Mouse (Mus musculus): ENCODE data around the gene Myo5c. TPM values are rescaled to one million over a fixed set of nuclear protein-coding genes. Genes with fewer than 3 reads are reported as not detected.

Gene Myo5c
- total RNA-seq (2021), result 10 to 100 TPM in 1 of 2 experiments, 1 to 10 TPM in 1; 9.2 to 11.9 TPM
- long read RNA-seq, experiment 1, partial matches to known transcripts, result 5 of 6 reads
- long read RNA-seq, experiment 1, other reads (novel, unspliced or antisense), result 1 of 6 reads
- long read RNA-seq, experiment 2, partial matches to known transcripts, result 1 of 2 reads
- long read RNA-seq, experiment 2, other reads (novel, unspliced or antisense), result 1 of 2 reads

- peak; percentile 59 for DNase-seq
Observed at GRCm38 (mm10) chr9:75231841-75232746, at the start of gene Myo5c. Gene Myo5c (plus strand): TSS chr9:75232020.

DNA sequence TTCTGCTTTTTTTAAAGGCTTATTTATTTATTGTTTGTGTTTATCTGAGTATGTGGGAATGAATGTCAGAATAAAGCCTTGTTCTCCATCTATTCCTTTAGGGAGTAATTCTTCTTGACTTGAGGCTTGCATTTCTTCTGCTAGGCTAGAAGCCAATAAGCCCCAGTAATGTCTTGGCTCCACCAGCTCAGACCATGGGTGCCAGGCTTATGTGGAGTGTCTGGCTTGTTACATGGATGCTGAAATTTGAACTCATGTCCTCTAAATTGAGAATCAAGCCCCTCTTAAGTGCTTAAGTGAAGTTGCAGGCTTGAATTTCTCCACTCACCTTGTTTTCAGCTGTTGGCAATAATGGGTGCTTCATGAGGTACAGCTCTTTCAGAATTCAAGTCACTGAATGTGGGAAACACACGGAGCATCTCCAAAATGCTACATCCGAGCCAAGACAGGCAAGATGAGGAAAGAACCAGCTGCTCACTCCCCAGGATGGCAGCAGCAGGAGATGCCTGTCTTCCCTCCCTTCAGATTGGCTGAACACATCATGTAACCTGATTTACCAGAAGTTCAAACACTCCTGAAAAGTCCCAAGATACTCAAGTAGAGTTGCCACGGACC, 44.1 kb upstream of the Myo5c start:
- no peak for DNase-seq

DNA sequence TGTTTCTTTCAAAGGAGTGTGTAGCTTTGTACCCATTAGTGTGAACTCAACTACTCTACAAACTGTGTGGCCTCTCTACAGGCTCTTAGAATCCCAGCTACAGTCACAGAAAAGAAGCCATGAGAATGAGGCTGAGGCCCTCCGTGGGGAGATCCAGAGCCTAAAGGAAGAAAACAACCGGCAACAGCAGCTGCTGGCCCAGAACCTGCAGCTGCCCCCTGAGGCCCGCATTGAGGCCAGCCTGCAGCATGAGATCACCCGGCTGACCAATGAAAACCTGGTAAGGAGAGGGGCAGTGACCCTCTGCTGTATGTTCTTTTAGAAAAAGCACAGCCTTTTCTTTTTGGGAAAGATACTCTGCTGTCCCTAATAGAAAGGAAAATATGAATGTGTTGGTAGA, 38.0 kb upstream of the Myo5c start:
- DNase-seq, result peak; percentile 24

GRCm38 (mm10) chr9:75196335-75196734, 35.5 kb upstream of the Myo5c start:
- no peak for DNase-seq

GRCm38 (mm10) chr9:75197297-75197696, 34.5 kb upstream of the Myo5c start:
- no peak for DNase-seq

DNA sequence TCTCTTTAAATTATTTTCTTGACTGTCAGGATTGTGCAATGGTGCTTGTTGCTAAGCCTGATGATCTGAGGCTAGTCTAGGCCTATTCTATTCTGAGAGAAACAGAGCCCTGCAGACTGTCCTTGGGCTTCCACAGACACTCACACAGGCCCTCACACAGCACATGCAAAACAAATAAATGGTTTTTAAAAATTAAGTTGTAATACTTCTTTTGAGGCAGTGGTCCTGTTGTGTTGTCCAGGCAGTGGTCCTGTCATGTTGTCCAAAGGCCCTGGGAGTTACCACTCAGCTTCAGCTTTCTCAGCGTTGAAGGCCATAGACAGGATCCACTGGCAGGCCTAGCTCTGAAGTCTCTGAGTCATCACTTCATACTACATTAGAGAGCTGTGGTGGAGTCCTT, 30.3 kb upstream of the Myo5c start:
- no peak for DNase-seq

DNA sequence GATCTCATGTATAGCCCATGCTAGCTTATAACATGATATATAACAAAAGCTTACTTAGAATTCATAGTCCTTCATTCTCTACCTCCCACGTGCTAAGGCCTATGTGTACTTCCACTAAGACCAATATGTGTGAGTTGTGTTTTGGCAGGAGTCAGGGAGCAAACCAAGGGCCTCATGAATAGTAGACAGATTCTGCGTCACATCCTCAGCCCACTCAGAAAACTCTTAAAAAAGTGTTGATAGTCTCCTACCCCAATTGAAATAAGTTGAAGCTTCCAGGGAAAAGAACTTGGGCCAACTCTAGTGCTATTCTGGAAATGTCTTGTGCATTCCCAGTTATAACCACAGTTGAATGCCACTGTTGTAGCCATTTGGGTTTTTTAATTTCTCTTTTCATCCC, 29.8 kb upstream of the Myo5c start:
- no peak for DNase-seq

- DNase-seq, result no peak
Observed at GRCm38 (mm10) chr9:75209246-75209645, 22.6 kb upstream of the Myo5c start.

GRCm38 (mm10) chr9:75210269-75210668, 21.6 kb upstream of the Myo5c start:
- DNase-seq, result no peak

GRCm38 (mm10) chr9:75214743-75215413, 16.9 kb upstream of the Myo5c start:
- no peak for DNase-seq

- no peak for DNase-seq
Observed at GRCm38 (mm10) chr9:75219942-75220341, 11.9 kb upstream of the Myo5c start.

DNA sequence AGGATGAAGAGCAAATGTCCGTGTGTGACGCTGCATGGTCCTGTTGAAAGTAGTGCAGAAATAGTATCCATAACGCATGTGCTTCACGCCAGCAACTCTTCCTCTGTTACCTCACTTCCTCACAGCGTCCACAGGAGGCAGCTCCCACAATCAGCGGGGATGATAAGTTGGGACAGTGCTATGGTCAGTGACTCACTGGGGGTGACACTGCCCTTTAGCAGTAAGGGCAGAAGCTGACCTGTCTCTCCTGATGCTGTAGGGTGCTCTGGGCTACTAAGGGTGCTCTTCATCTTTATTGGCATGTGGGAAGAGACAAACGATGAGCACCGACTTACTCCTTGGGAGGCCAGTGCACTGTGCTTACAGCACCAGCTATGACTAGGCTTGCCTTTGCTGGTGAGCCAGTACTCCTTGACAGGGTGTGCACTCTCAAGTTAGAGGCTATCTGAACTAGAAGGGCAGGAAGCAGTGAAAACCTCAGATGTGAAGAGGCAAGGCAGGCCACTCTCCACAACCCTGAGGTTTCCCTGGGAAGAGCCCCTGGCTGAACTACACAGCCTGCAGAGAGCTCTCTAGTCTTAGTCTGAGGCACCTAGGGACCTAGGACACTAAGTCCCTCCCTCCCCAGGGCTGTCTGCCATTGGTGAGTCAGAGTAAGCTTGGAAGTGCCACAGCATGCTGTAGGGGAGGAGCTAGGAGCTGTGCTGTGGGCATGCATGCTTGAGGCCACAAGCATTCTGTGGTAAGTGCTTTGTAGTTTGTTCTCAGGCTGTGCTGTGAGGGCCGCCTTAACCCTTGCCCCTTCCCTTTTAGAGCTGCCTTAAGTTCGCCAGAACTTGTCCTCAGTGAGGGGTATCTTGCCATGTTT, 10.2 kb upstream of the Myo5c start:
- DNase-seq, result peak; percentile 38

GRCm38 (mm10) chr9:75232860-75233259, 1.0 kb downstream of the Myo5c start:
- no peak for DNase-seq

DNA sequence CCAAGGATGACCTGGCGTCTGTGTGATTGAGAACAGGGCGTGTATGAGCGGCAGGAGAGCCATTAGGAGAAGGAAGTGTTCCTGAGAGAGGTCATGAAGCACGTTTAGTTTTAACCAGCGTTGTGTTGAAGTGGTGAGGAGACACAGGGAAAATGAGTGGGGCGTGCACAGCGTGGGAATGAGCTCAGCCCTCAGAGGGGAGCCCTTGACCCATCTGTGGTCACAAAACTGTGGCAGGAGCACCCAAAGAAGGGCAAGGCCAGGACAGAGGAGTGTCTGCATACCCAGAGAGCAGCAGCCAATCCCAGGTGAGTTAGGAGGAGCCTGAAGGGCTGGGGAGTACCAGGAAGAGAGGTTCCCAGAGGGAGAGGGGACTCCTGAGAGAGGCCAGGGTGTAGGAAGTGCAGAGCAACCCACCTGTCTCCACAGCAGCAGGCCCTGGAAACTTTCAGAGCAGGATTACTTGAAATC, 2.5 kb downstream of the Myo5c start:
- DNase-seq, result no peak

- no peak for DNase-seq
Observed at GRCm38 (mm10) chr9:75234983-75235627, 3.3 kb downstream of the Myo5c start.

DNA sequence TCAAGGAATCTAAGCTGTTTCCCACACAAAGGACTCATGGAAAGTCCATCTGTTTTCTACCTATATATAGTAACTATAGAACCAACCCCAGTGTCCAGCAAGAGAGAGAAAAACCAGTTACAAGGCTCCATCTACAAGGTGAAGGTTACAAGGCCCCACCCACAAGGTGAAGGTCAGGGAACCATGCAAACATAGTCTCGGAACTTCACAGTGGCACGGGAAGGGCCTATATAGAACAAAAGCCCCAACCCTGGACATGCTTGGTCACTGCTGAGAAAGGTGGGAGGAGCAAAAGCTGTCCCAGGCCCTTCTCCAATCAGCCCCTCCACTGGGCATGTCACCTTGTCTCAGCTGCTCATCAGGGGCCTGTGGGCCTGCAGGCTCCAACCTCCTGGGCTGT, 3.9 kb downstream of the Myo5c start:
- DNase-seq, result no peak

DNA sequence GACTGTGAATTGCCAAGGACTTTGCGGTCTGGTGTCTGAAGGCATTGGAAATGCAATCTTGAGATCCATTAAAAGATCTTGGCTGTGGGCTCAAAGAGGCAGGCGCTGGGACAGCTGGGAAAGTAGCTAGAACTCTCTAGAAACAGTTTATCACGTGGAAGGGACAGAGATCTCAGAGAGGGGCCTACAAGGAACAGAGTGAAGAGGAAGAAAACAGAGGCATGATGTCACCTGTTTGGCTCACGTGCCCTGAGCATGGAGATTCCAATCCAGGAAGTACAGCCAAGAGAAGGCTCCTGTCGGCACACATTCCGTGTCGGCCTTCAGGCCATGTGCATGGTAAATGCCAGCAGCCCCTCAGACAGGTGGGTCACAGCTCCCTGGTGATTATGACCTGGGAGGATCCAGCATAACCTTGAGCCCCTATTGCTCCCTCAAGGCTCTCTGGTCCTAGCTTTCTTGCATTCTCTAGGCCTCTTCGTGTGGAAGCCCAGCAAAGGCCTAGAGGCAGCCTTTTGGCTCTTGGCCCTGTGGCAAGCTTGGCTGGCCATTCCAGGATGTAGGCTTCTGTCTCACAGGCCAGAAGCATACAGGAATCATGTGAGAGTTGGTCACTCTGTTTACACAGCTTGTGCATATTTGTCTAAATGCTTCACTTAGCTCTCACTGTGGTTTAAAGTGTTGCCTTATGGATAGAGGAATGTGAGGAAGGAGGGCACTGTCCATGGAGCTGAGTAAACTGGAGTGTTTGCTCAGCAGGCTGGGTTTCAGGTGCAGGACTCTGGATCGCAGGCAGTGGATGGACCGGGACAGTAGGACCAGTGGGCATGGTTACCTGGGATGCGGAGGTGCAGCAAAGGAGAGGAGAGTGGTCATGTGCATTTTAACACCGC, 4.8 kb downstream of the Myo5c start:
- no peak for DNase-seq

- no peak for DNase-seq
Observed at GRCm38 (mm10) chr9:75238179-75238578, 6.4 kb downstream of the Myo5c start.

GRCm38 (mm10) chr9:75243052-75243451, 11.2 kb downstream of the Myo5c start:
- DNase-seq, result no peak
